Mouse (Mus musculus) ES-E14 (cell line): ENCODE results near the gene Msantd2. TPM values are rescaled to one million over a fixed set of nuclear protein-coding genes. Genes with fewer than 3 reads are reported as not detected.

Experiments used
- DNase-seq: peaks from one replicate; pipeline ENCODE4 v3.0.0-alpha.2; 2013; ENCODE audit warnings: low read depth, low spot score
- H3K27ac ChIP-seq: 2 replicates; pipeline ENCODE4 v1.5.1; 2012; ENCODE audit warnings: low read depth, mild to moderate bottlenecking, low read length, moderate library complexity, mixed read lengths; ENCODE audit not compliant: poor library complexity, insufficient read depth, severe bottlenecking
- H3K36me3 ChIP-seq: 2 replicates; pipeline ENCODE4 v1.6.1; 2012; ENCODE audit warnings: mild to moderate bottlenecking, low read length, moderate library complexity, mixed read lengths; ENCODE audit not compliant: control insufficient read depth, poor library complexity, insufficient read depth, severe bottlenecking
- H3K4me1 ChIP-seq, 2 experiments: fragments of 150-350 bp in 1 of 2; sonication (generic) in 1 of 2; 2 replicates each; pipeline ENCODE4 v1.6.1; 2012; ENCODE audit warnings: low read length in 2 of 2, mild to moderate bottlenecking in 1 of 2, mixed read lengths in 1 of 2; ENCODE audit not compliant: control insufficient read depth in 2 of 2, insufficient read depth in 2 of 2, poor library complexity in 1 of 2
- H3K4me3 ChIP-seq, 2 experiments: fragments of 150-350 bp in 1 of 2; sonication (generic) in 1 of 2; 2 replicates each; pipeline ENCODE4 v1.5.1; 2012; ENCODE audit warnings: low read length in 2 of 2, low read depth in 1 of 2, mild to moderate bottlenecking in 1 of 2, mixed read lengths in 1 of 2; ENCODE audit not compliant: insufficient read depth in 1 of 2, poor library complexity in 1 of 2, severe bottlenecking in 1 of 2
- H3K9ac ChIP-seq: 2 replicates; pipeline ENCODE4 v1.6.1; 2012; ENCODE audit warnings: low read depth, mild to moderate bottlenecking, low read length, mixed read lengths; ENCODE audit not compliant: poor library complexity, insufficient read depth, severe bottlenecking
- H3K9me3 ChIP-seq: fragments of 150-350 bp; sonication (generic); 2 replicates; pipeline ENCODE4 v1.6.1; 2012; ENCODE audit warnings: low read depth, mild to moderate bottlenecking, low read length; ENCODE audit not compliant: control insufficient read depth, insufficient read depth
- CHD2 ChIP-seq: IDR thresholded peaks from 2 replicates; pipeline ENCODE4 v1.6.1; 2014; ENCODE audit warnings: mild to moderate bottlenecking, low read depth, low read length, inconsistent platforms
- HCFC1 ChIP-seq: IDR thresholded peaks from 2 replicates; pipeline ENCODE4 v1.6.1; 2012; ENCODE audit warnings: low read length, inconsistent platforms, borderline replicate concordance; ENCODE audit not compliant: insufficient read depth
- MAFK ChIP-seq: IDR thresholded peaks from 2 replicates; pipeline ENCODE4 v1.6.1; 2014; ENCODE audit warnings: mild to moderate bottlenecking, low read depth, low read length, inconsistent platforms; ENCODE audit not compliant: insufficient read depth
- ZC3H11A ChIP-seq: IDR thresholded peaks from 2 replicates; pipeline ENCODE4 v1.6.1; 2012; ENCODE audit warnings: low read depth, mild to moderate bottlenecking, inconsistent platforms, low read length, borderline replicate concordance
- ZNF384 ChIP-seq: IDR thresholded peaks from 2 replicates; pipeline ENCODE4 v1.6.1; 2012; ENCODE audit warnings: low read depth, low read length, inconsistent platforms
- in situ Hi-C, 2 experiments: fragments of 600-800 bp; cut with MboI; formaldehyde crosslinking; loops; one replicate each; pipeline ENCODE4 v1.15.1; 2025; ENCODE audit warnings: low sequenced_read_pairs in 2 of 2, inconsistent platforms in 1 of 2; ENCODE audit not compliant: unreplicated experiment in 2 of 2
- total RNA-seq: library from RNA; depleted of rRNA; stranded (reverse); fragments of 300-350 nt; gene quantifications from 2 replicates; pipeline ENCODE4 v1.2.3, GENCODE M21; 2012; rRNA removed

Msantd2 gene
- total RNA-seq = 66.9 and 81.3 TPM in 2 replicates

GRCm38 (mm10) chr9:37488611-37489396 lies at the start of gene Msantd2:
Msantd2 (plus strand) TSS chr9:37489319.
- Histone ChIP-seq H3K9ac (peak within 1 kb of the TSS; percentile 98), H3K36me3 (peaks cover 2% of the 10 kb centered on the region; the same call in 1 of the 2 replicates), H3K27ac (peak within 1 kb of the TSS; percentile 99), H3K4me1 (peaks cover 5 to 17% of the 10 kb centered on the region in 2 experiments; a peak in 3 of 4 replicates), H3K9me3 (no peaks in the 10 kb centered on the region), H3K4me3 (peak within 1 kb of the TSS; percentile 89 to 99)
- TF ChIP-seq MAFK (no peak), CHD2 (no peak), ZC3H11A (no peak), HCFC1 (no peak), ZNF384 (no peak)
- in situ Hi-C loops = no loop called here
- DNase-seq = peak; percentile 65

DNA sequence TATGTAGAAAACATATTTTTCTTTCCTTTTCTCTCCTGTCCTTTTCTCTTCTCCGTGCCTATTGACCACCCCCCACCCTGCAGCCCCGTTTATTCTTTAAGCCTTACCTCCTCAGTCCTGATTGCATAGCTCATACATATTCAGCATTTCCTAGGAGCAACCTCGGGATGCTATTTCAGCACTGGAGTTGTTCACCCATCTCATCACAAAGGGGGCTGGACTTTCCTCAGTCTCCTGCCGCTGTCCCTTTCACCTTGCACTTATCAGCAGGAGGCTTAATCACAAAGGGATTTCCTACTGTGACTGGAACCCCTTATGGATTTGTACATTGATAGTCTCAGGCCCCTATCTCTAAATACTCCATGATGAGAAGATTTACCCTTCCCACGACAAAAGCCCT lies 36.7 kb upstream of the Msantd2 start:
- H3K36me3 ChIP-seq = no peaks in the 10 kb centered on the region
- peaks cover 5 to 7% of the 10 kb centered on the region in 2 experiments; a peak in 2 of 4 replicates for H3K4me1 ChIP-seq
- no peak overlapping the region for H3K4me3 ChIP-seq
- H3K9ac ChIP-seq = no peak overlapping the region
- in situ Hi-C loops = no loop called here
- no peak for DNase-seq
- H3K9me3 ChIP-seq = no peaks in the 10 kb centered on the region
- TF ChIP-seq MAFK (no peak), ZC3H11A (no peak), ZNF384 (no peak), HCFC1 (no peak), CHD2 (no peak)
- no peak overlapping the region for H3K27ac ChIP-seq

DNA sequence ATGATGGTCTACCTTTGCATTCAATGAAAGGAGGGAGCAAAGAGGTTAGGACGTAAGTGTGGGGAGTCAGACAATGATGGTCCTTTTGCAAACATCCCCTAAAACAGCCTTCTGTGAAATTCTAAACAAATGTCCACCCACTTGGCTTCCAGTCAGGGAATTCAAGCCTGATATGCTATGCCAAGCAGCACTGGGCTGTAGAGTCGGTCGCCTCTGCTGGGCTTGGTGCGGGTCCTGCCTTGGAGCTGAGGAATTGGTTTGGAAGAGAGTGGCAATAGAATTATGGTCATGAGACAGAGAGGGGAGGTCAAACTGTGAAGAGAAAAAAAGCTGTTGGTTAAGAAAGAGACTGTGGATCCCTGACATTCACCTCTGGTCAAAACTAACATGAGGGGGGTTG lies 35.8 kb upstream of the Msantd2 start:
- no peak overlapping the region for H3K9ac ChIP-seq
- no peak overlapping the region for H3K27ac ChIP-seq
- H3K4me1 ChIP-seq = peaks cover 5 to 7% of the 10 kb centered on the region in 2 experiments; a peak in 2 of 4 replicates
- no peak for DNase-seq
- no peak for TF ChIP-seq ZC3H11A
- TF ChIP-seq ZNF384 = no peak
- TF ChIP-seq CHD2 = no peak
- TF ChIP-seq MAFK = no peak
- no peak for TF ChIP-seq HCFC1
- in situ Hi-C loops = no loop called here
- no peaks in the 10 kb centered on the region for H3K9me3 ChIP-seq
- no peaks in the 10 kb centered on the region for H3K36me3 ChIP-seq
- H3K4me3 ChIP-seq = no peak overlapping the region

GRCm38 (mm10) chr9:37454011-37454492 lies 35.1 kb upstream of the Msantd2 start:
- Histone ChIP-seq H3K4me3 (no peak overlapping the region), H3K27ac (no peak overlapping the region), H3K9me3 (no peaks in the 10 kb centered on the region), H3K9ac (no peak overlapping the region), H3K4me1 (peaks cover 5 to 7% of the 10 kb centered on the region in 2 experiments; a peak in 2 of 4 replicates), H3K36me3 (no peaks in the 10 kb centered on the region)
- DNase-seq = no peak
- TF ChIP-seq CHD2 (no peak), ZNF384 (no peak), HCFC1 (no peak), MAFK (no peak), ZC3H11A (no peak)
- in situ Hi-C loops = no loop called here

DNA sequence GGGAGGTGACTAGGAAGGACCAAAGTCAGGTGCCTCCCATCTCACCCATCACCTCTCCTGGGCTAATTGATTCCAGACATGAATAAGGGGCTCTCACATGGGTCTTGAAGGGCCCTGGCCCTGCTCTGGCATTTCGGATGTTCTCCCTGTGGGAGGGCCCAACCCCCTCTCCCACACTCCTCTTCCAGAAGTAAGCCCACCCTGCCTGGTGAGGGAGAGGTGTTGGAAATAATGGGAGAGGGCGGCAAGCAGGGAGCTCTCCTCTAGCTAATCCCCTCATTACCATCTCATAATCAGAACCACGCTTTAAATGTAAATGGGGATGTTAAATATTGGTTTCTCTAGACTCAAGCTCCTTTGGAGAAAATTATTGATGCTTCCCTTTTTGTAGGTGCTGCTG lies 34.1 kb upstream of the Msantd2 start:
- H3K9ac ChIP-seq = no peak overlapping the region
- H3K4me3 ChIP-seq = no peak overlapping the region
- DNase-seq = no peak
- TF ChIP-seq CHD2 (no peak), ZC3H11A (no peak), MAFK (no peak), HCFC1 (no peak), ZNF384 (no peak)
- in situ Hi-C loops = no loop called here
- no peaks in the 10 kb centered on the region for H3K9me3 ChIP-seq
- no peak overlapping the region for H3K27ac ChIP-seq
- peaks cover 5 to 7% of the 10 kb centered on the region in 2 experiments; a peak in 2 of 4 replicates for H3K4me1 ChIP-seq
- no peaks in the 10 kb centered on the region for H3K36me3 ChIP-seq
